Mouse (Mus musculus) cerebellum, adult 2 months (tissue): ENCODE measurements around the gene Abhd12.

Source experiments
- CTCF ChIP-seq: fragments of 200-500 bp; IDR thresholded peaks from 2 replicates; pipeline ENCODE4 v1.5.1; 2011; ENCODE audit warnings: low read depth, mild to moderate bottlenecking, control low read depth, low read length, moderate library complexity, borderline replicate concordance; ENCODE audit not compliant: insufficient read depth
- POLR2A ChIP-seq: fragments of 200-500 bp; IDR thresholded peaks from 2 replicates; pipeline ENCODE4 v1.6.1; 2011; ENCODE audit warnings: low read length, control low read depth, borderline replicate concordance; ENCODE audit not compliant: insufficient read depth

- TF ChIP-seq POLR2A (no peak), CTCF (no peak)
Observed at GRCm38 (mm10) chr2:150800616-150801015, 103.9 kb downstream of the Abhd12 start.
